In the genomic region with DNA sequence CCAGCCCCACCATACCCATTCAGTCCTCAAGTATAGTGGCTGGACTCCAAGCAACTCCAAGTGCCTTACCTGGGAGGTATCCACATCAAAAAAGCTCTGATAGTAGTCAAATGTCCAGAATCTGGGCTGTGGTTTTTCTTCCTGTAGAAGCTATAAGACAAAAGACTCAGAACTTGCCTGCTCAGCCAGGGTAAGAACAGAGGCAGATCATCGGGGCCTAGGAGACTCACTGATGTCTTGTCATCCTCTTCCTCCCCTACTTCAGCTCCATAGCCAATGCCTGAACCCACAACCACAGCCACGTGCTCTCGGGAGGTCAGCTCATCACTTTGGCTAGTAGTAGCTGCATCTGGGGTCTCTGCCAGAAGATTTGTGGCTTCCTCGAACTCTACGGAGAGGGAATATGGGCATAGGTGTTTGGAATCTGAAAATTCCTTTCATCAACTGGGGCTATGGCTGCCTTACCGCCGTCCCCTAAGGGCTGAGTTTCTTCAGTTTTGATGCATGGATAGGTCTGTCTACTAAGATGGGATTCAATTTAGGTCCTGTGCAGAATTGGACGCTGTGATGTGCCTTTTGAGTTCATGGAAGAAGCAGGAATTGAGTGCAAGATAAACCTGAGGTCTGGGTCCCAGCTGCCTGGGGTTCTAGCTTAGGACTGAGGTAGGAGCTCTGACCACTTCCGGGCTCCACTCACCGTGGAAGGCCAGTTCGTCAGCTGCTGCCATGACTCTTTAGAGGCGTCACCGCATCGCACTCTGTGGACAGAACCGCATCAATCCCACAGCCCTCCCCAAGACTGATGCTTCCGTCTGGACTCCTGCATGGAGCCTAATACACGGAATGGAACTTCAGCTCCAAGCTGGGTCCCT, we compare ENCODE assay signal across 8 mouse cellular contexts. TPM values are rescaled to one million over a fixed set of nuclear protein-coding genes. Genes with fewer than 3 reads are reported as not detected.
DNase-seq lines count a peak whose midpoint lies in the region; ATAC-seq and TF ChIP-seq lines count a peak whose summit lies in the region.

No protein-coding gene starts in this region.

- peak overlapping the region; percentile 86 for H3K4me3 ChIP-seq in heart, embryonic 10.5 days
- peak overlapping the region; percentile 82 for H3K4me3 ChIP-seq in C2C12 (ENCODE audit: insufficient read depth, poor library complexity, severe bottlenecking)
- peak overlapping the region; percentile 89 for H3K4me3 ChIP-seq in limb, embryonic 13.5 days
- peak overlapping the region; percentile 68 for H3K4me3 ChIP-seq in olfactory bulb, adult 2 months (ENCODE audit: insufficient read depth, low read depth, low read length)

- peak; percentile 52 for ATAC-seq in erythroblast, adult 5-6 weeks (replicated peaks; ENCODE audit: low FRiP score, poor library complexity, severe bottlenecking)
- ATAC-seq in limb, embryonic 13.5 days (ENCODE audit: low FRiP score, low read depth) = peak; percentile 66; the same call in 1 of the 2 replicates

- peak; percentile 80 for DNase-seq in heart, embryonic 10.5 days (ENCODE audit: low spot score)
- DNase-seq in heart, postnatal 25 days (ENCODE audit: low spot score) = no peak
- no peak for DNase-seq in frontal cortex, postnatal 14 days (ENCODE audit: low spot score in 2 of 2)
- no peak for DNase-seq in kidney, postnatal 10 days

- no peak for TF ChIP-seq POLR2A in olfactory bulb, adult 2 months (IDR thresholded peaks at IDR 0.05; ENCODE audit: insufficient read depth, low read depth, low read length)

- H3K4me2 ChIP-seq in limb, embryonic 13.5 days (replicated peaks) = peak overlapping the region; percentile 96

- H3K4me1 ChIP-seq in heart, embryonic 10.5 days = peaks cover 25% of the 10 kb centered on the region
- peaks cover 29% of the 10 kb centered on the region for H3K4me1 ChIP-seq in limb, embryonic 13.5 days
- H3K4me1 ChIP-seq in olfactory bulb, adult 2 months (ENCODE audit: control insufficient read depth, insufficient read depth, low read length) = peaks cover 14% of the 10 kb centered on the region

- 22% methylated on average over 17 of the region's 17 CpGs for WGBS in heart, embryonic 10.5 days
- WGBS in limb, embryonic 13.5 days = 20% methylated on average over 17 of the region's 17 CpGs
- 16% methylated on average over 17 of the region's 17 CpGs for WGBS in olfactory bulb, adult 2 months

- peaks cover 62% of the 10 kb centered on the region for H3K36me3 ChIP-seq in heart, embryonic 10.5 days
- peaks cover 31% of the 10 kb centered on the region for H3K36me3 ChIP-seq in C2C12 (ENCODE audit: control insufficient read depth, insufficient read depth)
- H3K36me3 ChIP-seq in limb, embryonic 13.5 days = peaks cover 66% of the 10 kb centered on the region

- H3K9ac ChIP-seq in limb, embryonic 13.5 days = peak overlapping the region; percentile 70

- intact Hi-C loops in heart, postnatal 25 days (cut with DNase I) = loop anchor here (2.0 to 5.0 kb wide), 2 partner anchors 25 to 45 kb away; a partner anchor contains a TSS

- no peaks in the 10 kb centered on the region for H3K27me3 ChIP-seq in heart, embryonic 10.5 days (ENCODE audit: insufficient read depth, poor library complexity, severe bottlenecking)
- H3K27me3 ChIP-seq in C2C12 (ENCODE audit: control insufficient read depth, insufficient read depth, insufficient read length) = no peaks in the 10 kb centered on the region
- no peaks in the 10 kb centered on the region for H3K27me3 ChIP-seq in limb, embryonic 13.5 days

- no peaks in the 10 kb centered on the region for H3K9me3 ChIP-seq in heart, embryonic 10.5 days
- no peaks in the 10 kb centered on the region for H3K9me3 ChIP-seq in limb, embryonic 13.5 days

- H3ac ChIP-seq in C2C12 (ENCODE audit: control insufficient read depth, insufficient read length, low read depth) = peak overlapping the region; percentile 58

- H3K27ac ChIP-seq in heart, embryonic 10.5 days = peak overlapping the region; percentile 88
- H3K27ac ChIP-seq in limb, embryonic 13.5 days = peak overlapping the region; percentile 67
- H3K27ac ChIP-seq in olfactory bulb, adult 2 months (ENCODE audit: insufficient read depth, low read depth, low read length) = 0 out of 2 replicates have a peak overlapping the region, but pooled peaks have one; percentile 5

- peaks cover 28% of the 10 kb centered on the region for H3K79me2 ChIP-seq in C2C12 (ENCODE audit: control insufficient read depth, insufficient read depth)

- no peak for TF ChIP-seq CTCF in C2C12 (IDR thresholded peaks at IDR 0.05; ENCODE audit: control insufficient read depth, insufficient read depth, insufficient read length)
- no peak for TF ChIP-seq CTCF in olfactory bulb, adult 2 months (IDR thresholded peaks at IDR 0.05; ENCODE audit: insufficient read depth, low read depth, low read length)

- peaks cover 15% of the 10 kb centered on the region for H3K79me3 ChIP-seq in C2C12 (ENCODE audit: low read depth)

TF ChIP-seq in C2C12, 6 proteins besides CTCF, POLR2A, EP300 and RAD21:
- no peak for TF ChIP-seq USF1 (IDR thresholded peaks at IDR 0.05; ENCODE audit: low read depth)
- TF ChIP-seq MAX (IDR thresholded peaks at IDR 0.05) = no peak
TF ChIP-seq in C2C12: peak in this region for 0.

RNA-seq across cellular contexts. Expression of a gene that starts 0.5 kb away (rescaled TPM):
- polyA plus RNA-seq in heart, embryonic 10.5 days (2016; fragmentation: Nextera tagmentation; extraction: Ambion mirVana) = 27.4 and 33.3 TPM in 2 replicates
- total RNA-seq in heart, postnatal 25 days (2021) = 10 to 100 TPM; 52.2 to 55.9 TPM
- polyA plus RNA-seq in C2C12 (2012; fragmentation: generic; extraction: Trizol) = 20.8 TPM
- 11.1 and 16.7 TPM in 2 replicates for total RNA-seq in erythroblast, adult 5-6 weeks (2015; ENCODE audit: low replicate concordance)
- 16.2 and 17.0 TPM in 2 replicates for total RNA-seq in erythroblast, adult 5-6 weeks (2017; ENCODE audit: low replicate concordance)
- polyA plus RNA-seq in limb, embryonic 13.5 days (2015; fragmentation: Nextera tagmentation; extraction: Ambion mirVana) = 30.3 and 30.4 TPM in 2 replicates
- polyA plus RNA-seq in olfactory bulb, adult 2 months (2012; ENCODE audit: insufficient read depth, insufficient read length, low replicate concordance, missing spikeins) = not detected in 2 replicates

RNA-seq across cellular contexts. Expression of a gene that starts 0.6 kb away (rescaled TPM):
- 17.1 and 22.8 TPM in 2 replicates for polyA plus RNA-seq in heart, embryonic 10.5 days (2016; fragmentation: Nextera tagmentation; extraction: Ambion mirVana)
- total RNA-seq in heart, postnatal 25 days (2021) = 1 to 10 TPM; 6.9 to 7.1 TPM
- polyA plus RNA-seq in C2C12 (2012; fragmentation: generic; extraction: Trizol) = 12.5 TPM
- total RNA-seq in erythroblast, adult 5-6 weeks (2015; ENCODE audit: low replicate concordance) = 1.3 and 2.3 TPM in 2 replicates
- total RNA-seq in erythroblast, adult 5-6 weeks (2017; ENCODE audit: low replicate concordance) = 2.6 and 5.7 TPM in 2 replicates
- 23.9 and 27.5 TPM in 2 replicates for polyA plus RNA-seq in limb, embryonic 13.5 days (2015; fragmentation: Nextera tagmentation; extraction: Ambion mirVana)
- polyA plus RNA-seq in olfactory bulb, adult 2 months (2012; ENCODE audit: insufficient read depth, insufficient read length, low replicate concordance, missing spikeins) = not detected in 2 replicates

RNA-seq across cellular contexts. Expression of a gene that starts 23.9 kb away (rescaled TPM):
- 91.1 and 113 TPM in 2 replicates for polyA plus RNA-seq in heart, embryonic 10.5 days (2016; fragmentation: Nextera tagmentation; extraction: Ambion mirVana)
- 10 to 100 TPM; 46.4 to 48.1 TPM for total RNA-seq in heart, postnatal 25 days (2021)
- polyA plus RNA-seq in C2C12 (2012; fragmentation: generic; extraction: Trizol) = 72.2 TPM
- total RNA-seq in erythroblast, adult 5-6 weeks (2015; ENCODE audit: low replicate concordance) = 18.4 and 19.6 TPM in 2 replicates
- total RNA-seq in erythroblast, adult 5-6 weeks (2017; ENCODE audit: low replicate concordance) = 25.8 and 33.6 TPM in 2 replicates
- polyA plus RNA-seq in limb, embryonic 13.5 days (2015; fragmentation: Nextera tagmentation; extraction: Ambion mirVana) = 91.8 and 99.5 TPM in 2 replicates
- 109 and 120 TPM in 2 replicates for polyA plus RNA-seq in olfactory bulb, adult 2 months (2012; ENCODE audit: insufficient read depth, insufficient read length, low replicate concordance, missing spikeins)

RNA-seq across cellular contexts. Expression of a gene that starts 45.4 kb away (rescaled TPM):
- 49.0 and 59.6 TPM in 2 replicates for polyA plus RNA-seq in heart, embryonic 10.5 days (2016; fragmentation: Nextera tagmentation; extraction: Ambion mirVana)
- total RNA-seq in heart, postnatal 25 days (2021) = 10 to 100 TPM; 48.2 to 53.2 TPM
- polyA plus RNA-seq in C2C12 (2012; fragmentation: generic; extraction: Trizol) = 69.9 TPM
- total RNA-seq in erythroblast, adult 5-6 weeks (2015; ENCODE audit: low replicate concordance) = 35.7 and 90.5 TPM in 2 replicates
- total RNA-seq in erythroblast, adult 5-6 weeks (2017; ENCODE audit: low replicate concordance) = 51.5 and 54.9 TPM in 2 replicates
- polyA plus RNA-seq in limb, embryonic 13.5 days (2015; fragmentation: Nextera tagmentation; extraction: Ambion mirVana) = 55.2 and 56.0 TPM in 2 replicates
- polyA plus RNA-seq in olfactory bulb, adult 2 months (2012; ENCODE audit: insufficient read depth, insufficient read length, low replicate concordance, missing spikeins) = not detected in 2 replicates

Comparison
In these comparisons a context has a peak if more than half of its experiments do, and no peak if none do; other contexts are left out.
1. H3K27ac ChIP-seq: peak in every context shown above with its lines; median percentile 88 in heart, embryonic 10.5 days; 67 in limb, embryonic 13.5 days; 5 in olfactory bulb, adult 2 months.
2. RNA of a gene that starts 0.5 kb away (polyA plus RNA-seq): 27.4 to 33.3 TPM in heart, embryonic 10.5 days, 30.3 to 30.4 TPM in limb, embryonic 13.5 days and 20.8 TPM in C2C12 (single experiment); not detected in olfactory bulb, adult 2 months; every median in the first group is over 10 times any median in the second.
3. Peak in every context shown above with its lines, with median percentiles within 50 percentile points of each other: H3K4me3 ChIP-seq.